Mouse (Mus musculus): ENCODE results near the gene Sorl1. TPM values are rescaled to one million over a fixed set of nuclear protein-coding genes. Genes with fewer than 3 reads are reported as not detected.
A peak's percentile ranks its signal among the peaks of the same experiment; 100 is the strongest.

Sorl1 gene
- 10 to 100 TPM; 23.5 to 38.2 TPM for total RNA-seq (2021)
- long read RNA-seq, experiment 1, full-length matches to known transcripts, result 11 of 15 reads
- long read RNA-seq, experiment 1, partial matches to known transcripts, result 2 of 15 reads
- long read RNA-seq, experiment 1, other reads (novel, unspliced or antisense), result 2 of 15 reads
- long read RNA-seq, experiment 2, full-length matches to known transcripts, result 4 of 24 reads
- long read RNA-seq, experiment 2, partial matches to known transcripts, result 17 of 24 reads
- long read RNA-seq, experiment 2, other reads (novel, unspliced or antisense), result 3 of 24 reads

DNA sequence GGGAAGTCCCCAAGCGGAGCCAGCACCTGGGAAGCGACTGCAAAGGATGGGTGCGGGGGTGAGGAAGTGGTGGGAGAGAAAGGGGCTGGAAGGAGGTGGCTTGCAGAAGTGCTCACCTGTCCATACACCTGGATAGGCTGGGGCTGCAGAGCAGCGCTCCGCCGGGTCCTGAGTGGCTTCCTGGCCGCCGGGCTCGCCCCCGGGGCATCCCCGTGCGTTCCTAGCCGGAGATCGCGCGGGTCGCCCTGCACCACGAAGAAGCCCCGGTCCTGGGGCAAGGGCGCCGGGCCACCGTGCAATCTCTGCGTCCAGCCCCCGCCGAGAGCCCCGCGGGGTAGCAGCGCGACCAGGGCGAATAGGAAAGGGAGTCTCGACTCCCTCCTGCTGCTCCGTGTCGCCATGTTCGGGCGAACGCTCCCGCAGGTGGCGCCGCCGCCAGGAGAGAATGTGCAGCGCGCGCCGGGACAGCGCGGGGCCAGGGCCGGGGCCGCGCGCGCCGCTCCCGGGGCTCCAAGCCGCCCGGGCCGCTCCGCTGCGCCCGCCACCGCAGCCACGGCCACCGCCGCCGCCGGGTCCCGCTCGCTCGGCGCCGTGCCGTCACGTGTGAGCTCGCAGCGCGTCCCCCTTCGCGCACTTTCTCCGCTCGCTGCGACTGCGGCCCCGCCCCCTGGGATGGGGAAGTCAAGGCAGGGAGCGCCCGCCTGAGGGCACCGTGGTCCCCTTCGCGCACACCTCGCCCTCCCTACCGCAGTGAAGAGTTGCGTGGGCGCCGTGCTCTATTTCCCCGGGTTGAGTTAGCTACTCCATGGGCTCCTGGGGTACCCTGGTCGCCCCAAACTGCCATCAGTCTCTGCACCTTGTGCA lies at the start of gene Sorl1:
Sorl1 (minus strand) TSS at position 585 of the 864 bp plus-strand sequence.
- peak; percentile 70 to 74 for DNase-seq (ENCODE audit: low spot score in 2 of 2)

DNA sequence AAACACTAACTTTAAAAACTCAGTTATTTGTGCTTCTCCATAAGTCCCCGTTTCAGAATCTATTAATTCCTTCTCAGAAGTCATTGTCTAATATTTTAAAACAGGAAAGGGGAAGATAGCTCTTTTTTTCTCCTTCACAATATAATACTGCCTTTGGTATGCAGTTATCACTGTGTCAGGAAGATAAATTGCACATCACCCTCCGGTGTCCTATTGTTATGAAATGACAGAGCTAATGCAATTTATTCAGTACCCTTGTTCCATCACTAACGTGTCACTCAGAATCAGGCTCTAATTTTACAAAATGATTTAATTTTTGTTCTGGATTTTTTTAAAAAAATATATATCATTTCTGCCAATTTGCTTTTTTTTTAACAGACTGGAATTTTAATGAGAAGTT lies 49.7 kb upstream of the Sorl1 start:
- no peak for DNase-seq (ENCODE audit: low spot score in 2 of 2)

DNA sequence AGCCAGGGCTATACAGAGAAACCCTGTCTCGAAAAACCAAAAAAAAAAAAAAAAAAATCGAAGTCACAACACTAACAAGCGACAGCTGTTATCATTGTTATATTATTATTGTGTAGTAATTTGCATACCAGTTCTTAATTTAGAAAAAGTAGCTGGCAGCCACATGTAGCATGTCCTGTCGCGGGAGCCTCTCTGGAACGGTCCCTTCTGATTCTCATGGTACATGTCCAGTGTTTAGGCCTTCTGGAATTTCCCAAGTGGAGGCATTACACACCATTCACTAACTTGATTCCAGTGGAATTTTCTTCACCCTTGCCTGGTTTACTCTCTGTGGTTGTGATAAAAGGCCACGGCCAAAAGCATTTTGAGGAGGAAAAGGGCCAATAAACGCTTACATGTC lies 45.4 kb upstream of the Sorl1 start:
- DNase-seq (ENCODE audit: low spot score in 2 of 2), result no peak

DNA sequence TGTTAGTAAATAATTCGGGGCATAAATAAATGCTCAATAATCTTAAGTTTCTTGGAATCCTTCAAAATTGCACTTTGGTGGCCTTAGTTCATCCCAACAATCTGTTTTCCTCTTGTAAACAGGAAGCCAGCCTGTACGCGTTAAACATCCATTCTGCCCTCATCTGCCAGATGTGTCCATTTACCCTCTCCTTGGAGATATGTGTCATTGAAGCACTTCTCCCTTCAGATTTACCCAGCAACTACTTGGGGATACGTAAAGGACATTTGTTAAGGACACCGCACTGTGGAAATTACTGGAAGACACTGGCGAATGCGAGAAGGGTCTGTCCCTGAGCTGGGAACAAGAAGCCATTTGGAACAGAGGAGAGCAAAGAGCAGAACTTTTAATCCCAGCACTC lies 44.9 kb upstream of the Sorl1 start:
- no peak for DNase-seq (ENCODE audit: low spot score in 2 of 2)

DNA sequence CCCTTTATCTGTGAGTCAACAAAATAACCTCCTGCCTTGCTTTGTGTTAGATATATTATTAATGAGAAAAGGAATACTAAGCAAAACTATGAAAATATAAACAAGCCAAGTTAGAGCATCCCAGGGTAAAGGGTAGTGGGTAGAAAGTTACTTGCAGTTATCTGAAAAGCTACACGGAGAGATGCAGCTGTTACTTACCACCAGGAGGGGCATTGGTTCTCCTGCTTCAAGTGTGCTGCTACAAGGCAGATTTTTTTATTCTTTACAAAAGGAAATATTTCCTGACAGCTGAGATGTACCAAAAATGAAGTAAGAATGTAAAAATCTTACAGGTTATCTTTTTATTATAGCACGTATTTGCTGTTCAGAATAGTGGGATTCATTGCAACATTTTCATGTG lies 40.8 kb upstream of the Sorl1 start:
- no peak for DNase-seq (ENCODE audit: low spot score in 2 of 2)

DNA sequence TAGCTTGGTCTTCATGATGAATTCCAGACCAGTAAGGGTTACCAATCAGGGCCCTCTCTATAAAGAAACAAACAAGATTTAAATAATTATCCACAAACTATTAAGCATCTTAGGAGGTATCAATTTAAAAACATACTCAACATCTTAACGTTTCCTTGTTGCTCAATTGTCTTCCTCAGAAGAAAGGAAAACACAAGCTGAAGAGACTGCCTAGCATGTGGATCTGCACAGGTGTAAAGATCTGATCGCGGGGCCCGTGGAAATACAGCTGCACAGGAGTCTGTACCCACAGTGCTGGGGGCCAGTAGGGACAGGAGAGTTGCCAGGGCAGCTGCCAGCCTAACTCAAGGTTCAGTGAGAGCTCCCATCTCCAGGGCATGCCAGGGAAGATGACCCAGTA lies 38.9 kb upstream of the Sorl1 start:
- no peak for DNase-seq (ENCODE audit: low spot score in 2 of 2)

DNA sequence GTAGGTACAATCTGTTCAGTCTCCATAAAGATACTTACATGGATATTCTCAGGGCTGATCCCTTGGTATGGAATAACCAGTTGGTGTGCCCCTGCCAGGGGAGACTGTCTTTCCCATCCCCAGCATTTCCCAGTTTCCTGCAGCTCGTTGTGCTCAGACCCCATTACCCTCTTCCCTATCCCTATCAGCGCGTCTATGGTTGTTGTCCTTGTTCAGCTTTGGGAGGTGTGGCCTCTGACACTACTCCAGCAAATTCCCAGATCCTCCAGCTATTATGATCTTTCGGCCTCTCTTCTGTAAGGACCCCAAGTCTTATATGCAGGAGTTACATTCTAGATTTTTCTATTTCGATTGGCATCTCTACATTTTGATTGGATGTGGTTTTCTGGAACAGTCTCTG lies 35.3 kb upstream of the Sorl1 start:
- DNase-seq (ENCODE audit: low spot score in 2 of 2), result no peak

DNA sequence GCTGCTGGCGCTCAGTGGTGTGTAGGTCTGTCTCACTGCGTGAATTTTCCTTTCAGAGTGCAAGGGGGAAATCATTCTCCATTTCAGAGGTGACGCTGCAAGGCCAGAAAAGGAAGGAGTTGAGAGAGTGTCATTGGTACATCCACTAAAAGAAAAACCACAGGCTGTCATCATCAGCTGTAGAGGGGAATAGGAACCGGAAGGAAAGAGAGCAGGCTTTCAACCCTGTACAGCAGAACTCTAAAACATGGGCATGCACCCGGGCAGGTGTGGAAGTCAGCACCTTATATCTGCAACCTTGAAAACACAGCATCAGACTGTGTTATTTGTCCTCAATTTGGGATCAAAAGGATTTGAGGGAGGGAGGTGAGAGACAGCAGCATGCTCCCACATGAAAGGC lies 34.6 kb upstream of the Sorl1 start:
- no peak for DNase-seq (ENCODE audit: low spot score in 2 of 2)

DNA sequence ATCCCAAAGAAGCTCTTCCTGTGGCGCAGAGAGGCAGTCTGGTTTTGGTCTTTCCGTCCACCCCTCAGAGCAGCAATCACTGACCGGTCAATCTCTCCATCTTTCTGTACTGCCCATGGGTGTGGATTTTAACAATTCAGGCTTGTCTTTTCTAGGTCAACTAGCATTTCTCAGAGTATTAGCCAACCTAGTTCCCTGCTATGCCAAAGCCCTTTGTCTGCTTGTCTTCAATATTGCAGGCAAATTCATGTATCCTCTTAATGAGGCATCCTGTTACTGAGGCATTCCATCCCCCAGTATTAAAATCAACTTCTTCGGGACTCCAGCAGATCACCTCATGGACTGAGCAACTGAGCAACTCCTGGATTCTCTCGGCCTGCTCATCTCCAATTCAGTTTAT lies 33.9 kb upstream of the Sorl1 start:
- no peak for DNase-seq (ENCODE audit: low spot score in 2 of 2)

DNA sequence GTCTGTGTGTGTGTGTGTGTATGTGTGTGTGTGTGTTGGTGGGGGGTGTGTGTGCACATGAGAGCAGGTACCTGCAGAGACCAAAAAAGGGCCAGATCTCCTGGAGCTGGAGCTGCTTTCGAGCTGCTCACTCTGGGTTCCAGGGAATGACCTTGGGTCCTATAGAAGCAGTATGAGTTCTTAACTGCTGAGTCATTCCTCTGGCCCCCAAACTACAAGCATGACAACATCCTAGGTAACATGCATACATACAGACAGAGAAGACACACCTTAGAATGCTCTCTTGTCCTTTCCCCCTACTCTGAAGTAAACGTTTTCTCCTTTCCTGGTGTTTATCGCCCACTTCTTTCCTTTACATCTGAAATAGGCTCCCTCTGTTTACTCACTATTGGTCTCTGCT lies 32.5 kb upstream of the Sorl1 start:
- no peak for DNase-seq (ENCODE audit: low spot score in 2 of 2)

DNA sequence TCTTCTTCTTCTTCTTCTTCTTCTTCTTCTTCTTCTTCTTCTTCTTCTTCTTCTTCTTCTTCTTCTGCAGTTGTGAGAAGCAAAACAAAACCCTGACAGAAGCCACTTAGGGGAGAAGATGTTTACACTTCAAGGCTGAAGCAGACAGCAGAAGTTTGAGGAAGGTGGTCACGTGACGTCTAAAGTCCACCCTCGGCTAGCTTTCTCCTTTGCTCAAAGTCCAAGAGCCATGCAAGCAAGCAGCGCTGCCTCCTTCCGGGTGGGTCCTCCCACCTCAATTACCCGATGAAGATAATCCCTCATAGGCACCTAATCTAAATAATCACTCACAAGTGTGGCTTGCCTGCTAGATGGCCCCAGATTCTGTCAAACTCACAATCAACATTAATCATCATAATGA lies 30.6 kb upstream of the Sorl1 start:
- no peak for DNase-seq (ENCODE audit: low spot score in 2 of 2)

DNA sequence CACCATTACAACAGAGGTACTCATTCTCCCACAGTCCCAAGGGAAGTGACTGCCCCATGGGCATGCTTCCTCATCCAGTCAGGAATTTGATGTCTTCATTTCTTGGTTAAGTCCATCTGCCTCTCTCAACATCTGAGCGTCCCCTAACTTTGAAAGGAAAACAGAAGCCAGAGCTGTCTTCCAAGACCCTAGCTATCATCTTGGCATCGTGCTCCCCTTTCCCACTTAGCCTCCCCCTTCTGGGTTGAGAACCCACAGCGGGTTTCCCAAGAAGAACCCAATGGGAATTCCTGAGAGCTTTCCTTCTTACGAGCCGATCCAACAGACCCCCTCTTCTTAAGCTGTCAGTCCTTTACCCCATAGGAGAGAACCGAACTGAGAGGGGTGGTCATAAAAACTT lies 24.7 kb upstream of the Sorl1 start:
- DNase-seq (ENCODE audit: low spot score in 2 of 2), result no peak

DNA sequence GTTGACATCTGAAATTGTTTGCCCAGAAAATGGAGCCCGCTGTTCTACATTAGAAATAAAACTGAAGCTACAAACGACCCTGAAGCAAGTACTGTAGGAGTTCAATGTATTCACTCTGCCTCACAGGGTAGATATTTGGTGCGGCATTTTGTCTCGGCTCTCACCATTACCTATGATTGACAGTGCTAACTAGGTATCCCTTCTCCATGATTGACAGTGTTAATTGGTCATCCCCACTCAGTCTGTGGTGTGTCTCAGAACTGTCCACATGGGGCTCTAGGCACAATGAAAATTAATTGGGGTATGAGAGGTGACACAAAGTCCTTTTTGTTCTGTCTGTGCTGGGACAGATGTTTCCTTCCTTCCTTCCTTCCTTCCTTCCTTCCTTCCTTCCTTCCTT lies 23.9 kb upstream of the Sorl1 start:
- no peak for DNase-seq (ENCODE audit: low spot score in 2 of 2)

DNA sequence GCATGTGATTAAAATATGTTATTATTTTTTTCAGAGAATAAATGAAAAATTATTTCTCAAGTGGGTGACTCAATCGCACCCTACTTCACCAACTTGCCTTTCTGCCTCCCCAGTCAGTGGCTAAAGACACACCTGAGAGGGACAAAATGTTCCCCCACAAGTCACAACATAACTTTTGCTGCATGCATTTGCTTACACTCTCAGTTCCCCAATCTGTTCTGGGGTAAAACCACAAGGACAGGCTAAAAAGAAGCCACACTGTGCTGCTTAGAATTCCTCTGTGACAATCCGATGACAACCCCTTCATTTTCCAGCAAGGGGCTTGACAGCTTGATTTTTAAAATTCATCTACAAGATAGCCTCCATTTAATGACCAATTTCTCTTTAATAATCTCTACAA lies 22.4 kb upstream of the Sorl1 start:
- DNase-seq (ENCODE audit: low spot score in 2 of 2), result no peak

DNA sequence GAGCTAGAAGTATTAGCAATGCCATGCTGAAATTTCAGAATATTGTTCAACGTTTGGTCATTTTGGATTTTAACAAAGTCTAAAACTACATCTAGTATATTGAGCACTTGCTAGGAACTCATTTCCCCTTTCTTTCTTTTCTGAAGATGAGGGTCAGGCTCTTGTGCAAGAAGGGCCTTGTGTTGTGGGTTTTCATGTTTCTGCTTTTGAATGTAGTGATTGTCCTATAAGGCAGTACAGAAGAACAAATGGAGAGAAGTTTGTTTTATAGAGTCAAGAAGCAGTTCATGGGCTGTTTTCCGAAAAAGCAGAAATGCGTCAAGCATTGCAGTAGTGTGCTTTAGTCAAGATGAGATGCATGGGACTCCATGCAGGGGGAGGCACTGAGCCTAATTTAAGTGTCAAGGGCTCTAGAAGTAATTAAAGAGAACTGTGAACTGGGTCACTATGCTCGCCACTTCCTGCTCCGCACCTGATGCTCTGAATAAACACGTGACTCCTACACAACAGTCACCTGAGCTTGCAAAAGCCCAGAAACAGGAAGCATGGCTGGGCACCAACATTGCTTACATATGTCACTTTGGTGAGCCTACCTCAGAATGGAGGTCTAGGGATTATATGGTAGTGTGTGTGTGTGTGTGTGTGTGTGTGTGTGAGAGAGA lies 17.6 kb upstream of the Sorl1 start:
- no peak for DNase-seq (ENCODE audit: low spot score in 2 of 2)

DNA sequence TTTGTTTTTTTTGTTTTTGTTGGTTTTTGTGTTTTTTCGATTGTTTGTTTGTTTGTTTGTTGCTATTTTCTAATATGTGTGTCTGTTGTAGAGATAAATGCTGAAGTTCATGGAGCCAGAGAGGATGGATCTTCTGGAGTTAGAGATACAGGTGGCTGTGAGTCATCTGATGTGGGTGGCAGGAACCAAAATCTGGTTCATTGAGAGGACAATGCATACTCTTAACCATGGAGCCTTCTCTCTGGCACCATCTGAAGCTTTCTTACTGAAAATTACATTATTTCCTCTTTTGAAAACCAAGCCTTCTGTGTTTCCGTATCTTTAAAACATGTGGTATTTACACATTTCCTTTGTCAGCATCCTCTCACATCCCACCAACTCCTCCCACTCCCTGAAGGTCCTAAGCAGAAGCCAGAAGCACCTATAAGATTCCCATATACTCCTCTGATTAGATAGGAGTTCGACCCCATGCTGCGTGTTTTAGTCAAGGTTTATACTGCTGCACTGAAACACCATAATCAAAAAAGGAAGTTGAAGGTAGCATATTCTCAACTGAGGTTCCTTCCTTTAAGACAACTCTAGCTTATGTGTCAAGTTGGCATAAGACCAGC lies 14.3 kb upstream of the Sorl1 start:
- no peak for DNase-seq (ENCODE audit: low spot score in 2 of 2)

DNA sequence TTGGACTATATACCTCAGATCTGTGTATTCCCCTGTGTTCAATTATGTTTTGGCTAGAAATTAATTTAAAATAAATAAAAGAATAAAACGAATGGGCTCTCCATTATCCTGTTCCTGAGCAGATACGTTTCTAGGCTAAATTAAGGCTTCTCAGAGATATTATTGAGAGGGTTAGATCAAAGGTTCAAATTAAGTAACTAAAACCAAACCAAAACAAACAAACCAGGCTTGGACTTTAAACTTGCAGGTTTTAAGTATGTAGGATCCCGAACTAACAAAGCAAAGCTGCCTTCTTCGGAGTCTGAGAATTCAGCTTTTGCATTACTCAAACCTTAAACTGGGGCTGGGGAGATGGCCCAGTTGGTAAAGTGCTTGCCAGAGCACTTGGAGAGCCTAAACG lies 13.5 kb upstream of the Sorl1 start:
- DNase-seq (ENCODE audit: low spot score in 2 of 2), result no peak

DNA sequence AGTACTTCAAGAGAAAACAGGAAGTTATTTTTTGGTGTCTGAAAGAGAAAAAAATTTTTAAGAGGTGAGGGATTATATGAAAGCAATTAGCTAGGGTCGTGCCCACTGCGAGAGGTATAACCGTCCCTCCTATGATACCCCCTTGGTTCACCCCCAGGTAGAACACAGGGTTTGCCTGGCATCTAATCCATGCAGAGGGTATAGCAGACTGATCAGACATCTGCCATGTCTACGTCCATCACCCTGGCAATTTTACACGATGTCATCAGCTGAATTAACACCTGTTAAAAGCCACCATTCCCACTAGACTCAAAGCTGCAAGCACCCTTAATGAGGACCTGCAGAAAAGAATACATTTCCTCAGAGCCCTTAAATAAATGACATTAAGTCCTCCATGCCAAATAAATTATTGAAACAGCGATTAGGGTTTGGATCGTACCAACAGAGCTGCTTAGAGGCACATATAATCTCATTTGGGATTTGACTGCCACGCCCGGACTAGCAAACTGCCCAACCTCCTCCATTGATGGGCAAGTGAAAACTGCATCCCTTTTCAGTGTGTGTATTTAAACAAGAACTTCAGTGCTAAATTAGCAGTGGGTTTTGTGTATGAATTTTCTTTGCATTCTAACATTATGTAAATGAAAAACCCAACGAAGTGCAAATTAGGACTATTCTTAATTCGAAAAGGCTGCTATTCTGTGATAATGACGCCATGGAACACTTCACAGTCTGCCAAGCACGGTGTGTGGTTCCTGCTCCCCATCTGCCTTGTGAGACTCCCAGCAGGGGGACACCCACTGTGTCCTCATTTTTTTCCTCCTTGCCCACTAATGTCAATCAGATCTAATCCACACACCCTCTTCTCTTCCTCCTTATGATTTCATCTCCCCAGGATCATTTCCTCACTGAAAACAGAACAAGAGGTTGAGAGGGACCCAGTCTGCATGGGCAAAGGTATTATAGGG lies 7.0 kb upstream of the Sorl1 start:
- DNase-seq (ENCODE audit: low spot score in 2 of 2), result no peak

DNA sequence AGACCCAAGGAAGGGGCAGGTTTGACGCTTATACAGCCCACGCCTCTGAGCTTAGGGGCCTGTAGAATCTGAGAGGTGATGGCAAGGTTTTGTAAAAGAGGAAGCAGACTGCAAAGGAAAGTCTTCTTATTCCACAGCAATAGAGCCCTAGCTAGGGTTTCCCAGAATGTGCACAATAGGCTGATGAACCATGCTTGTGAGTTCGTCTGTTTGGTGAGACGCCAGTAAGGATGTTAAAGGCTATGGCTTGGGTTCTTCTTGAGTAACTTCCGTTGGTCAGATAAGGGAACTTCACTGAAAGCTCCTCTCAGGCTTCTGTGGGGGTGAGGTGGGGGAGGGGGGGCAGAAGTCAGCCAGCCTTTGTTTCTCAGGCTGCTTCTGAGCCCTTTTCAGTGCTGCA lies 3.9 kb upstream of the Sorl1 start:
- DNase-seq (ENCODE audit: low spot score in 2 of 2), result no peak

DNA sequence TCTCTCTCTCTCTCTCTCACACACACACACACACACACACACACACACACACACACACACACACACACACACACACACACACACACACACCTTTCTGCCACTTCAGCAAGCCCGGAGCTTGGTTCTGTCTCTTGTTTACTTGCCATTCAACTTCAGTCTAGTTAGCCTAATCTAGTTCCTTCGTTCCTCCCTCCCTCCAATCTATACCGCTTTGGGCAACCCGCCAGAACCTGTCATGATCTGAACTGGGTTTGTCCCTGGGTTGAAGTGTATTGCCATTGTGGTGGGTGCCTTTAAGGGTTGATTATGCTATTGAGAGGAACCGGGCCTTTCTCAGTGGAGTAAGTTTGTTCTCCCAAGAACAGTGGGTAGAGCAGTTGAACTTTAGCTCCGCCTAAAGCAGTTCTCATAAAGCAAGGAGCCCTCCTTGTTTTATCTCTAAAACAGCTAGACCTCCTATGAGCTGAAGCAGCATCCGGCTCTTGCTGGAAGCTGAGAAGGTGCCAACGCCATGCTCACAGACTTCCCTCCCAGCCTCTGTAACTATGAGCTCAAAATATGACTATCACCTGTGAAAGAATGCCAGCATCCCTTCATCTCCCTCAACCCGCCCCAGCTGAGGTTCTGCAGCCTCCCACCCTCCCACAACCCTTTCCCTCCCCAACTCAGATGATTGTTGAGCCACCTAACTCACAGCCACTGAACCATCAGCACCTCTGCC lies 1.3 kb upstream of the Sorl1 start:
- no peak for DNase-seq (ENCODE audit: low spot score in 2 of 2)
